In genomic region chr12:79138999-79139398, GRCm38 (mm10) we compare ENCODE assay signal across 27 mouse cellular contexts. TPM values are rescaled to one million over a fixed set of nuclear protein-coding genes. Genes with fewer than 3 reads are reported as not detected.
"Had no signal": no experiment of that assay in that cellular context is flagged by ENCODE, and none has a peak within 500 bp of the region (broad histone marks: within the 10 kb centered on the region; RNA-seq: fewer than 3 reads in every experiment).

No protein-coding gene starts in this region.

- H3K4me1 ChIP-seq: hindbrain, embryonic 12.5 days; intestine, embryonic 15.5 days; limb, embryonic 15.5 days had no signal

- H3K27ac ChIP-seq: gastrocnemius, adult 2 months; heart, adult 2 months; heart, embryonic 13.5 days; heart, embryonic 15.5 days; hindbrain, embryonic 10.5 days; hindbrain, embryonic 12.5 days; hindbrain, embryonic 14.5 days; intestine, embryonic 15.5 days; limb, embryonic 13.5 days; limb, embryonic 15.5 days had no signal

- H3K4me3 ChIP-seq: gastrocnemius, adult 2 months; heart, adult 2 months; heart, embryonic 13.5 days; heart, embryonic 15.5 days; hindbrain, embryonic 10.5 days; hindbrain, embryonic 12.5 days; intestine, embryonic 15.5 days; limb, embryonic 13.5 days; limb, embryonic 15.5 days had no signal

- ATAC-seq: forebrain, embryonic 16.5 days; hindbrain, embryonic 16.5 days; inflammation-experienced regulatory T-cells, adult 6 months; intestine, embryonic 15.5 days; intestine, postnatal 0 days had no signal

- H3K9ac ChIP-seq: heart, embryonic 13.5 days; heart, embryonic 15.5 days; hindbrain, embryonic 12.5 days; hindbrain, embryonic 14.5 days; intestine, embryonic 15.5 days; limb, embryonic 13.5 days; limb, embryonic 15.5 days had no signal

- H3K9me3 ChIP-seq: heart, embryonic 13.5 days; heart, embryonic 15.5 days; hindbrain, embryonic 10.5 days; hindbrain, embryonic 12.5 days; intestine, embryonic 15.5 days; limb, embryonic 13.5 days; limb, embryonic 15.5 days had no signal

- DNase-seq: gastrocnemius, adult 2 months; gastrocnemius, postnatal 10 days; gastrocnemius, postnatal 25 days; heart, adult 2 months; heart, postnatal 14 days; heart, postnatal 4 days; kidney, adult 18-20 months; kidney, adult 8-10 months; kidney, postnatal 10 days; kidney, postnatal 36 days; layer of hippocampus, adult 9-11 months; layer of hippocampus, postnatal 36 days; left cerebral cortex, postnatal 4 days had no signal

- H3K36me3 ChIP-seq: heart, embryonic 13.5 days; heart, embryonic 15.5 days; hindbrain, embryonic 10.5 days; hindbrain, embryonic 12.5 days; intestine, embryonic 15.5 days; limb, embryonic 13.5 days; limb, embryonic 15.5 days had no signal

- H3K4me2 ChIP-seq: heart, embryonic 11.5 days; heart, embryonic 13.5 days; heart, embryonic 15.5 days; hindbrain, embryonic 12.5 days; hindbrain, embryonic 14.5 days; intestine, embryonic 15.5 days; limb, embryonic 13.5 days; limb, embryonic 15.5 days had no signal

- H3K27me3 ChIP-seq: hindbrain, embryonic 12.5 days; intestine, embryonic 15.5 days; limb, embryonic 15.5 days had no signal

RNA-seq across cellular contexts. Expression of gene Arg2, which starts 8.4 kb away (rescaled TPM):
- polyA plus RNA-seq: heart, postnatal 0 days had no signal
